Mouse (Mus musculus): Measurements from ENCODE around the gene Boll. TPM values are rescaled to one million over a fixed set of nuclear protein-coding genes. Genes with fewer than 3 reads are reported as not detected.

The Boll gene
- polyA plus RNA-seq, 1 experiment from 2014 or later, result 0.22 TPM

Other genes with a start within 250 kb of the Boll start
- 156 and 158 TPM in 2 replicates for gene Mob4, start 232.2 kb downstream of the Boll start, polyA plus RNA-seq (2015; fragmentation: Nextera tagmentation; extraction: Ambion mirVana)
- gene Rftn2, start 136.7 kb downstream of the Boll start, polyA plus RNA-seq (2015; fragmentation: Nextera tagmentation; extraction: Ambion mirVana), result 11.0 and 11.8 TPM in 2 replicates
- 3.4 TPM in 2 replicates for gene Mars2, start 126.3 kb downstream of the Boll start, polyA plus RNA-seq (2015; fragmentation: Nextera tagmentation; extraction: Ambion mirVana)
- 4.0 and 4.5 TPM in 2 replicates for gene Plcl1, start 42.5 kb upstream of the Boll start, polyA plus RNA-seq (2015; fragmentation: Nextera tagmentation; extraction: Ambion mirVana)